Mouse (Mus musculus) erythroblast, embryonic 14.5 days (primary cell): ENCODE measurements at regions not wholly inside any gene's neighbourhood (a gene's known extent, or its start where the extent isn't known, plus 50 kb on each side); places are given as distances from the start of the nearest gene placed in this dataset.

Source experiments
- H3K27me3 ChIP-seq: 2 replicates; pipeline ENCODE4 v1.6.1; 2012; ENCODE audit warnings: inconsistent platforms; ENCODE audit not compliant: control insufficient read depth
- H3K36me3 ChIP-seq: 2 replicates; pipeline ENCODE4 v1.6.1; 2012; ENCODE audit warnings: mild to moderate bottlenecking, inconsistent platforms; ENCODE audit not compliant: control insufficient read depth
- H3K4me1 ChIP-seq: 2 replicates; pipeline ENCODE4 v1.6.1; 2012; ENCODE audit warnings: inconsistent platforms; ENCODE audit not compliant: control insufficient read depth
- H3K4me3 ChIP-seq: replicated peaks from 2 replicates; pipeline ENCODE3; 2012; ENCODE audit warnings: moderate library complexity, mild to moderate bottlenecking, inconsistent platforms
- H3K9me3 ChIP-seq: 2 replicates; pipeline ENCODE4 v1.6.1; 2012; ENCODE audit warnings: low read length, inconsistent platforms, mixed read lengths; ENCODE audit not compliant: control insufficient read depth
- GATA1 ChIP-seq: IDR thresholded peaks from 2 replicates; pipeline ENCODE4 v1.6.1; 2012; ENCODE audit warnings: low read length, inconsistent platforms, mixed read lengths
- TAL1 ChIP-seq: IDR thresholded peaks from 3 replicates; pipeline ENCODE4 v1.6.1; 2012; ENCODE audit warnings: low read length, inconsistent platforms, mixed read lengths

DNA sequence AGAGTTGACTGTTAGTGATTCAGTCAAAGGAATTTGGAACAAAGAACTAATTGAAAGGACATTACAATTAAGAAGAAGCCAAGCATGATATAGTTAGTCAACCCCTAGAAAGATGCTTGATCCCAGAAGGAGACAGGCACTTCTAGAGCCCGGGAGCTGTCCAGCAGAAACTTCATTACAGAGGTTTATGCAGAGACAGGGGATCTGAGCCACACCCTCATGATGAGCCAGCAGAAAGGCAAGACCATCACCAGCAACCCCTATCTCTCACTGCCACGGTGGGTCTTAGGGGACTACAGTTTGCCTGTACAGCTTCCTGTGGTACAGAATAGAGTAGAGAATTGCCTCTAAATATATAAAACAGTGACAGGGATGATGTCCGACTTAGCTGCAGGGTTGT, 590.4 kb downstream of the Etnk1 start:
- TF ChIP-seq GATA1 (no peak), TAL1 (no peak)
- H3K4me1 ChIP-seq: no peaks in the 10 kb centered on the region
- H3K4me3 ChIP-seq: no peak overlapping the region
- H3K36me3 ChIP-seq: no peaks in the 10 kb centered on the region
- H3K9me3 ChIP-seq: no peaks in the 10 kb centered on the region
- H3K27me3 ChIP-seq: no peaks in the 10 kb centered on the region

DNA sequence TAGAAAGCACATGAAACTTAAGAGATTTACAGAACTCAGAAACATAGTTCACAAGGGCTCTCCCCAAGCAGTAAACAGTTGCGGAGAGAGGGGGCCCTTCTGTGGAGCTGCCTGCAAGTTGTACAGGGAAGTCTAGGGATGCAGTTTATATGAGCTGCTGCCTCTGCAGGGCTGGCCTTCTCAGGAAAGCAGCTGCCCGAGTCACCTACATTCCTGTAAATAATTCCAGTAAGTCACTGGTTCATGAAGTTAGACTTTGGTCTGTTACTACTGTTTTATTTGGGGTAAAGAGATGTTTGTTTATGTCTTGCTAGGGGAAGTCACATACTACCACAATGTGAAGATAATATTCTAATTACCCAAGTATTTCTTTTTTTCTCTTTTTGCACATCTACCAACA, 601.1 kb downstream of the Etnk1 start:
- Histone ChIP-seq H3K4me3 (no peak overlapping the region), H3K27me3 (no peaks in the 10 kb centered on the region)

More for the DNA sequence above, 601.1 kb downstream of the Etnk1 start:
- Histone ChIP-seq H3K9me3 (no peaks in the 10 kb centered on the region), H3K4me1 (no peaks in the 10 kb centered on the region), H3K36me3 (no peaks in the 10 kb centered on the region)
- TF ChIP-seq GATA1 (no peak), TAL1 (no peak)
